Mouse (Mus musculus) forebrain, embryonic 10.5 days (tissue): ENCODE results near the gene Nphs1. TPM values are rescaled to one million over a fixed set of nuclear protein-coding genes. Genes with fewer than 3 reads are reported as not detected.

Experiments
- DNase-seq: peaks from one replicate; pipeline ENCODE4 v3.0.0-alpha.2; 2017; ENCODE audit warnings: low spot score; ENCODE audit errors: extremely low spot score
- H3K27ac ChIP-seq: fragments of 300-500 bp; sonication (generic); 2 replicates; pipeline ENCODE4 v1.5.1; 2016; ENCODE audit warnings: mild to moderate bottlenecking
- H3K27me3 ChIP-seq: fragments of 300-500 bp; sonication (generic); 2 replicates; pipeline ENCODE4 v1.6.1; 2016; ENCODE audit warnings: mild to moderate bottlenecking; ENCODE audit not compliant: poor library complexity, severe bottlenecking
- H3K36me3 ChIP-seq: fragments of 300-500 bp; sonication (generic); replicated peaks from 2 replicates; pipeline ENCODE4 v1.6.1; 2016; ENCODE audit warnings: mild to moderate bottlenecking, moderate library complexity
- H3K4me1 ChIP-seq: fragments of 300-500 bp; sonication (generic); 2 replicates; pipeline ENCODE4 v1.6.1; 2016
- H3K4me3 ChIP-seq: fragments of 300-500 bp; sonication (generic); 2 replicates; pipeline ENCODE4 v1.5.1; 2016; ENCODE audit warnings: mild to moderate bottlenecking, moderate library complexity
- H3K9me3 ChIP-seq: fragments of 300-500 bp; sonication (generic); 2 replicates; pipeline ENCODE4 v1.6.1; 2016; ENCODE audit warnings: mild to moderate bottlenecking, moderate library complexity
- WGBS: fragments of 180-500 bp; shearing (Covaris S2); methylation state at CpG from one replicate; pipeline ENCODE4 v1.1.7; 2016; 5-methylcytosine and 5-hydroxymethylcytosine counted together
- polyA plus RNA-seq: library from polyadenylated mRNA; unstranded; fragments of >200 nt; fragmentation: Nextera tagmentation; extraction: Ambion mirVana; gene quantifications from 2 replicates; pipeline ENCODE4 v1.2.1, GENCODE M21; 2016

The Nphs1 gene
- 0.07 TPM in 1 of 2 replicates, not detected in the other for polyA plus RNA-seq

GRCm38 (mm10) chr7:30457629-30458330, at the start of gene Nphs1, which contains the start of gene Kirrel2:
Nphs1 (plus strand) TSS chr7:30458315.
Kirrel2 (minus strand) TSS chr7:30457690.
- 2% methylated on average over 16 of the region's 16 CpGs for WGBS
- Histone ChIP-seq H3K9me3 (no peaks in the 10 kb centered on the region), H3K4me3 (peak within 1 kb of the TSS; percentile 41), H3K36me3 (no peaks in the 10 kb centered on the region), H3K27ac (no peak within 1 kb of the TSS), H3K27me3 (peaks cover 100% of the 10 kb centered on the region), H3K4me1 (peaks cover 34% of the 10 kb centered on the region)
- peak; percentile 40 for DNase-seq

- Histone ChIP-seq H3K27ac (no peak overlapping the region), H3K9me3 (no peaks in the 10 kb centered on the region), H3K27me3 (no peaks in the 10 kb centered on the region), H3K36me3 (no peaks in the 10 kb centered on the region), H3K4me1 (no peaks in the 10 kb centered on the region), H3K4me3 (no peak overlapping the region)
- WGBS, result 90% methylated on average over 3 of the region's 3 CpGs
- DNase-seq, result no peak
These were observed 49.5 kb upstream of the Nphs1 start for GRCm38 (mm10) chr7:30408639-30409038.

GRCm38 (mm10) chr7:30409789-30410188, 48.3 kb upstream of the Nphs1 start:
- Histone ChIP-seq H3K36me3 (no peaks in the 10 kb centered on the region), H3K4me3 (no peak overlapping the region), H3K27ac (no peak overlapping the region), H3K27me3 (no peaks in the 10 kb centered on the region), H3K9me3 (no peaks in the 10 kb centered on the region), H3K4me1 (no peaks in the 10 kb centered on the region)
- no peak for DNase-seq
- 82% methylated on average over 2 of the region's 2 CpGs for WGBS

GRCm38 (mm10) chr7:30411023-30411422, 47.1 kb upstream of the Nphs1 start:
- 83% methylated on average over 3 of the region's 3 CpGs for WGBS

GRCm38 (mm10) chr7:30412735-30413147, 45.4 kb upstream of the Nphs1 start:
- no peak for DNase-seq
- Histone ChIP-seq H3K4me3 (no peak overlapping the region), H3K27ac (no peak overlapping the region), H3K27me3 (no peaks in the 10 kb centered on the region), H3K4me1 (no peaks in the 10 kb centered on the region), H3K9me3 (0 out of 2 replicates have a peak, but pooled peaks cover 2% of the 10 kb centered on the region), H3K36me3 (no peaks in the 10 kb centered on the region)
- WGBS, result 64% methylated on average over 4 of the region's 4 CpGs

More at GRCm38 (mm10) chr7:30411023-30411422, 47.1 kb upstream of the Nphs1 start:
- Histone ChIP-seq H3K27ac (no peak overlapping the region), H3K4me1 (no peaks in the 10 kb centered on the region), H3K4me3 (no peak overlapping the region), H3K27me3 (no peaks in the 10 kb centered on the region), H3K36me3 (no peaks in the 10 kb centered on the region), H3K9me3 (no peaks in the 10 kb centered on the region)
- no peak for DNase-seq

- no peaks in the 10 kb centered on the region for H3K36me3 ChIP-seq
- H3K27ac ChIP-seq, result no peak within 1 kb of the TSS
- H3K9me3 ChIP-seq, result peaks cover 7% of the 10 kb centered on the region; the same call in 1 of the 2 replicates
- no peak for DNase-seq
- WGBS, result 73% methylated on average over 5 of the region's 5 CpGs
- H3K27me3 ChIP-seq, result no peaks in the 10 kb centered on the region
- H3K4me3 ChIP-seq, result no peak within 1 kb of the TSS
- H3K4me1 ChIP-seq, result 0 out of 2 replicates have a peak, but pooled peaks cover 4% of the 10 kb centered on the region
These were observed 44.5 kb upstream of the Nphs1 start, which contains the start of gene Tyrobp for GRCm38 (mm10) chr7:30413596-30413995. Tyrobp (plus strand) TSS chr7:30413760.

- Histone ChIP-seq H3K36me3 (no peaks in the 10 kb centered on the region), H3K27me3 (peaks cover 22% of the 10 kb centered on the region), H3K4me3 (no peak overlapping the region), H3K4me1 (peaks cover 21% of the 10 kb centered on the region), H3K27ac (no peak overlapping the region), H3K9me3 (peaks cover 7% of the 10 kb centered on the region; the same call in 1 of the 2 replicates)
- 79% methylated on average over 9 of the region's 9 CpGs for WGBS
- no peak for DNase-seq
These were observed 40.3 kb upstream of the Nphs1 start for GRCm38 (mm10) chr7:30417856-30418255.

GRCm38 (mm10) chr7:30419561-30420499, 38.3 kb upstream of the Nphs1 start, which contains the start of gene Hcst:
Hcst (minus strand) TSS chr7:30419854.
- Histone ChIP-seq H3K4me3 (no peak within 1 kb of the TSS), H3K4me1 (peaks cover 26% of the 10 kb centered on the region), H3K36me3 (0 out of 2 replicates have a peak, but pooled peaks cover 8% of the 10 kb centered on the region), H3K27me3 (peaks cover 34% of the 10 kb centered on the region), H3K9me3 (peaks cover 7% of the 10 kb centered on the region; the same call in 1 of the 2 replicates), H3K27ac (no peak within 1 kb of the TSS)
- no peak for DNase-seq
- 79% methylated on average over 10 of the region's 10 CpGs for WGBS

GRCm38 (mm10) chr7:30420673-30421072, 37.4 kb upstream of the Nphs1 start:
- no peak overlapping the region for H3K27ac ChIP-seq
- no peak overlapping the region for H3K4me3 ChIP-seq

GRCm38 (mm10) chr7:30421175-30421889, 36.8 kb upstream of the Nphs1 start, which contains the start of gene Nfkbid:
Nfkbid (plus strand) TSS chr7:30421732.
- Histone ChIP-seq H3K36me3 (peaks cover 22% of the 10 kb centered on the region), H3K9me3 (peaks cover 7% of the 10 kb centered on the region; the same call in 1 of the 2 replicates), H3K27ac (peak within 1 kb of the TSS; percentile 85), H3K27me3 (peaks cover 34% of the 10 kb centered on the region), H3K4me1 (peaks cover 26% of the 10 kb centered on the region), H3K4me3 (peak within 1 kb of the TSS; percentile 75)
- 10% methylated on average over 31 of the region's 31 CpGs for WGBS
- DNase-seq, result peak; percentile 40

More at GRCm38 (mm10) chr7:30420673-30421072, 37.4 kb upstream of the Nphs1 start:
- H3K36me3 ChIP-seq, result peaks cover 16% of the 10 kb centered on the region
- 87% methylated on average over 3 of the region's 3 CpGs for WGBS
- peaks cover 7% of the 10 kb centered on the region; the same call in 1 of the 2 replicates for H3K9me3 ChIP-seq
- peaks cover 34% of the 10 kb centered on the region for H3K27me3 ChIP-seq
- H3K4me1 ChIP-seq, result peaks cover 26% of the 10 kb centered on the region
- DNase-seq, result no peak

GRCm38 (mm10) chr7:30421890-30422435, 36.2 kb upstream of the Nphs1 start:
- peak; percentile 87 for DNase-seq
- H3K4me3 ChIP-seq, result peak overlapping the region; percentile 75
- H3K4me1 ChIP-seq, result peaks cover 26% of the 10 kb centered on the region
- peaks cover 34% of the 10 kb centered on the region for H3K27me3 ChIP-seq
- under 1% methylated on average over 45 of the region's 45 CpGs for WGBS
- H3K36me3 ChIP-seq, result peaks cover 26% of the 10 kb centered on the region
- H3K27ac ChIP-seq, result peak overlapping the region; percentile 85
- peaks cover 7% of the 10 kb centered on the region; the same call in 1 of the 2 replicates for H3K9me3 ChIP-seq
